Mouse (Mus musculus): ENCODE measurements around the gene Tmem179.

DNA sequence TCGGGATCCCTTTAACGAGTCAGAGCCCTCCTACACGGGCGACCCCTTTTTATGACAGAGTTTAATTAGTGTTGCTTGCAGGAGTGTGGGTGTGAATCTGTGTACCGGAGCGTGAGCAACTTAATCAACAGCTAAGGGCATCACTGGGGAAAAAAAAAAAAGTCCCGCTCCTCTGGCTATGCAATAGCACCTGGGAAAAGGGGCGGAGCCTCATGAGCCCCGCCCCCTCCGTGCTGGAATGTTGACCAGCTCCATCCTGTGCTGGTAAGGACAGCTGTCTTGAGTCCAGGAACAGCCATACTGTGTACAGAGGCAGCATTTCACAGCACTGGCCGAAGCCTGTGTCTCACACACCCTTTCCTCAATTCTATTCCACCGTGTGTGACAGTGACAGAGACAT is 38.4 kb upstream of the Tmem179 start:
- no peak for TF ChIP-seq CTCF (IDR thresholded peaks at IDR 0.05; ENCODE audit: borderline replicate concordance, control insufficient read depth, extremely low read depth, insufficient read depth, low read length, poor library complexity)
- TF ChIP-seq POLR2A (IDR thresholded peaks at IDR 0.05; ENCODE audit: control insufficient read depth, extremely low read depth, insufficient read depth, low read length, poor library complexity) = no peak
